Mouse (Mus musculus): ENCODE data around the gene Rd3l. TPM values are rescaled to one million over a fixed set of nuclear protein-coding genes. Genes with fewer than 3 reads are reported as not detected.

The Rd3l gene
- polyA plus RNA-seq, 1 experiment from 2014 or later, result not detected

DNA sequence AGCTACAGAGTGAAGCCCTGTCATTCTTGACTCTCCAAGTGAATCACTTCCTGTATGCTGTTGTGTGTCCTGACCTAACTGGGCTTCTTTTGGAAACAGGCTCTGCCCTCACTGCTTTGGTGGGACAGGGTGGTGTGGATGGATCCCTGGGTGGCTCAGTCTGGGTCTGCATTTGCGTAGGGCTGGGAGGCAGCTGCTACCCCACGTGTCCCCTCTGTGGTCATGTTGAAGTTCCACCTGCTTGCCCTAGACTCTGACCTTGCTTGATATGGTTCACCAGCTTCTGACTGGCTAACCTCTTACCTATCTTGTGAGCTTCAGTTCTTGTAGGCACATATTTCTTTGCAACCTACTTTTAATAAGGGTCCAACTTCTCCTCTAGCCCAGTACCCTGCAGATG lies 14.0 kb upstream of the Rd3l start:
- no peak for ATAC-seq (ENCODE audit: insufficient read depth, low FRiP score, low read depth)
- Histone ChIP-seq H3K4me1 (no peaks in the 10 kb centered on the region), H3K36me3 (no peaks in the 10 kb centered on the region), H3K4me2 (no peak overlapping the region), H3K9me3 (no peaks in the 10 kb centered on the region), H3K4me3 (replicated peaks) (no peak overlapping the region), H3K9ac (no peak overlapping the region), H3K27me3 (replicated peaks) (no peaks in the 10 kb centered on the region), H3K27ac (no peak overlapping the region)
- WGBS, result 93% methylated on average over 2 of the region's 2 CpGs

DNA sequence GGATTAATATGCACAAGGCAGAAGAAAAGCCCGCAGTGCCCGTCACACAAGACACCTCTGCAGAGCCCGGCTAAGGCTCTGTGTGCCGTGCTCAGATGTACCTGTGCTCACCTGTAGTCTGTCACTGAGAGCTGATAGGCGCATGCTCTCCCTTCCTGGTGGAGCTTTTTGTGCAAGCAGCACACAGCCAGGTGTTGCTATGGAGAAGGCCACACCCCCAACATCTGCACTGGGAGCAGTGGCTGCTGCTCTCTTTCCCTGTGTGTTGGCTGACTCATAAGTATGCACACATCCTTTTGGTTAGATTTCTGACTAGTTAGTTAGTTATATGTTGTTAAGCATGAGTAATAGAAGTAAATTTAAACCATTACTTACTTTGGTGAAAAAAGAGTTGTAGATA lies 11.5 kb upstream of the Rd3l start:
- WGBS, result 85% methylated on average over 5 of the region's 5 CpGs
- no peaks in the 10 kb centered on the region for H3K9me3 ChIP-seq

DNA sequence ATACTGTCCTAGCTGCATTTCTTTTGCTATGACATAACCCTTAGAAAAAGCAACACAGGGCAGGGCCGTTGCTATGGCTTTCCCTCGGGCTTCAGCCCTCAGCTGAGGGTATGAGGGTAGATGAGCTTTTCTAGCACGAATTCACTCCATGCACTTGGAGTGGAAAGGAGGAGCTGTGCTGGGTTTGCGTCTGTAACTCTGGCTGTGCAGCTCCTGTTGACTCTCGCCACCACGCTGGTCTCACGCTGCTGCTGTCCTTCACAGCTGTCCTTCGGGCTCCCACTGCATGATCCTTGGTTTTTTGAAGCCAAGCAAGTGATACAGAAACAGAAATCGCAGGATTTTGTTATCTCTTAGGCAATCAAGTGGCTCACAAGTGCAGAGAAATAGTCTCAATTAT lies 5.6 kb upstream of the Rd3l start:
- ATAC-seq (ENCODE audit: insufficient read depth, low FRiP score, low read depth), result no peak
- Histone ChIP-seq H3K4me3 (replicated peaks) (no peak overlapping the region), H3K4me1 (no peaks in the 10 kb centered on the region), H3K27ac (no peak overlapping the region), H3K27me3 (replicated peaks) (no peaks in the 10 kb centered on the region), H3K9ac (no peak overlapping the region), H3K36me3 (no peaks in the 10 kb centered on the region), H3K9me3 (no peaks in the 10 kb centered on the region), H3K4me2 (no peak overlapping the region)
- WGBS, result 45% methylated on average over 9 of the region's 9 CpGs

More for the DNA sequence above, 11.5 kb upstream of the Rd3l start:
- no peaks in the 10 kb centered on the region for H3K27me3 ChIP-seq (replicated peaks)
- no peaks in the 10 kb centered on the region for H3K4me1 ChIP-seq
- no peak overlapping the region for H3K9ac ChIP-seq
- H3K36me3 ChIP-seq, result no peaks in the 10 kb centered on the region
- no peak overlapping the region for H3K4me2 ChIP-seq
- H3K27ac ChIP-seq, result no peak overlapping the region
- ATAC-seq (ENCODE audit: insufficient read depth, low FRiP score, low read depth), result no peak
- H3K4me3 ChIP-seq (replicated peaks), result no peak overlapping the region

DNA sequence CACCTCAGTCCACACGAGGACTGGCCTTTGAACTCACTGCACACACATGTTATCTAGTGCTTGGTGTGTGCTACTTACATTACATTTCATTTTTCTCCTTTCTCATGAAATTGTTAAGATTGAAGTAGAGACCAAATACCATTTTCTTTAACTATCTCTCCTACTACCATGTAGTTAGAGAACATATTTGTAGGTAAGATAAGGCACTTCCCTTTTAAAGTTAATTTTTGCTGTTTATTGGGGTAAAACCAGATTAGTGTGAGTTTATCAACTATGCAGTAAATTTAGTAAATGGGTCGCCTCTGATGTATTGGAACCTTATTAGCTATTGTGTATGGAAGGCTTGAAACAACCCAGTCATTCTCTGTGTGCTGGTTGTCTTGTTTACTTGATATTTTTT lies 2.0 kb upstream of the Rd3l start:
- H3K4me3 ChIP-seq (replicated peaks), result no peak overlapping the region
- H3K4me2 ChIP-seq, result no peak overlapping the region
- WGBS, result 63% methylated on average over 2 of the region's 2 CpGs
- H3K9me3 ChIP-seq, result no peaks in the 10 kb centered on the region
- H3K4me1 ChIP-seq, result no peaks in the 10 kb centered on the region
- no peak overlapping the region for H3K27ac ChIP-seq
- H3K9ac ChIP-seq, result no peak overlapping the region
- H3K27me3 ChIP-seq (replicated peaks), result no peaks in the 10 kb centered on the region
- no peak for ATAC-seq (ENCODE audit: insufficient read depth, low FRiP score, low read depth)
- H3K36me3 ChIP-seq, result no peaks in the 10 kb centered on the region

DNA sequence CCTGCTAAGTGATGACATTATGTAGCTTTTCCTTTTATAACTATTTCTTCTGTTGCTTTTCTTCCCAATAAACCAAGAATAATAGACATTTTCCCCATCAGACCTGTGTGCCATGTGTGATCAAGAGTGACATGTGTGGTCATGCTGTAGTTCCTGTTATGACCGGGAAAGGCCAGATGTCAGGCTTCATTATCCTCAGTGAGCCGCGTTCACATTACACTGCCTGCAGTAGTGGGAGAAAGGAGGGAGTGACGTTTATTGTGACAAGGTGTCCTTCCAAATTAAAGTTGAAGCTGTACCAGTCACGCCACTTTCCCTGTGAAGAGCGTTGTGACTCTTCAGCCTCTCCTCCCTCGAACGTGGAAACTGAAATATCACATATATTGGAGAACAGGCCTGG lies 714 bp upstream of the Rd3l start:
- Histone ChIP-seq H3K27me3 (replicated peaks) (no peaks in the 10 kb centered on the region), H3K9me3 (no peaks in the 10 kb centered on the region), H3K4me1 (0 out of 2 replicates have a peak, but pooled peaks cover 7% of the 10 kb centered on the region), H3K36me3 (no peaks in the 10 kb centered on the region), H3K27ac (no peak overlapping the region), H3K4me3 (replicated peaks) (no peak overlapping the region), H3K9ac (no peak overlapping the region), H3K4me2 (no peak overlapping the region)
- ATAC-seq (ENCODE audit: insufficient read depth, low FRiP score, low read depth), result no peak
- 71% methylated on average over 8 of the region's 8 CpGs for WGBS

DNA sequence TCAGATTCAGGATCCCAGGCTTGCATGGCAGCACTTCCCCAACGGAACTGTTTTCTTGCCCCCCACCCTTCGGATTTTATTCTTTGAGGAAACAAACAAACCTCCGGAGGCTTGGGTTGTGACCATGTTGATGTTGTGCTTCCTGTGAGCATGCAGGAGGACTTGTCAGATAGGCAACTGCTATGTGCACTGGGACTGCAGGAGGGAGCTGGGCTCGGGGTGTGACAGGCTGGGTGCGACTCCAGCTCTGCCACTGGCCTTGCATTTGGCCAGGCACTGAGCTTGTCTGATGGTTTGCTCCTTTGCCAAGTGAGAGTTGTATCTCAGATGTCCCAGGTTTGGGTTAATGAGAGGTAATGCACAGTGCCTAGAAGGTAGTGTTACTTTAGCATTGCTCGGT lies 2.8 kb downstream of the Rd3l start:
- no peak overlapping the region for H3K4me2 ChIP-seq
- H3K4me3 ChIP-seq (replicated peaks), result no peak overlapping the region
- H3K36me3 ChIP-seq, result no peaks in the 10 kb centered on the region
- H3K4me1 ChIP-seq, result 0 out of 2 replicates have a peak, but pooled peaks cover 7% of the 10 kb centered on the region
- 71% methylated on average over 6 of the region's 6 CpGs for WGBS
- H3K27me3 ChIP-seq (replicated peaks), result no peaks in the 10 kb centered on the region
- ATAC-seq (ENCODE audit: insufficient read depth, low FRiP score, low read depth), result no peak
- no peaks in the 10 kb centered on the region for H3K9me3 ChIP-seq
- H3K27ac ChIP-seq, result no peak overlapping the region
- H3K9ac ChIP-seq, result no peak overlapping the region

DNA sequence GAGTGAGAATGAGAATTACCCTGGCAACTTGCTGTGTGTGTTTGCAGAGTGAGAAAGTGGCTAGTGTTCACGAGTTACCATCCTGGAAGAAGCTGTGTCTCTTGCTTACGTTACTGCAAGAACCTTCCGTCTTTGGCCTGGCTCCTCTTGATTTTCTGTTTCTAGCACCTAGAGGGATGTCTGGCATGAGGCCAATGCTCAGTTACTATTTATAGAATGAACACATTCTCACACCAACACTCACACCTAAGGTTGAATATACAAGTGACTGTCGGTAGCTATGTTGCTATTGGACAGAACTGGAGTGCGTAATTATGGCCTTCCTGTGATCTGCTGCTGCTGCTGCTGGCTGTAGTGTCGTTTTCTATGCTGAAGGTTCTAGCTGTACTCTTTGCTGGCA lies 4.0 kb downstream of the Rd3l start:
- H3K4me3 ChIP-seq (replicated peaks), result no peak overlapping the region
- ATAC-seq (ENCODE audit: insufficient read depth, low FRiP score, low read depth), result 0 out of 2 replicates have a peak, but pooled peaks have one; percentile 31
- WGBS, result 34% methylated on average over 6 of the region's 6 CpGs
- H3K27ac ChIP-seq, result peak overlapping the region; percentile 44; the same call in 1 of the 2 replicates
- no peak overlapping the region for H3K4me2 ChIP-seq
- H3K9me3 ChIP-seq, result no peaks in the 10 kb centered on the region
- H3K27me3 ChIP-seq (replicated peaks), result no peaks in the 10 kb centered on the region
- no peak overlapping the region for H3K9ac ChIP-seq
- no peaks in the 10 kb centered on the region for H3K36me3 ChIP-seq
- 0 out of 2 replicates have a peak, but pooled peaks cover 7% of the 10 kb centered on the region for H3K4me1 ChIP-seq

DNA sequence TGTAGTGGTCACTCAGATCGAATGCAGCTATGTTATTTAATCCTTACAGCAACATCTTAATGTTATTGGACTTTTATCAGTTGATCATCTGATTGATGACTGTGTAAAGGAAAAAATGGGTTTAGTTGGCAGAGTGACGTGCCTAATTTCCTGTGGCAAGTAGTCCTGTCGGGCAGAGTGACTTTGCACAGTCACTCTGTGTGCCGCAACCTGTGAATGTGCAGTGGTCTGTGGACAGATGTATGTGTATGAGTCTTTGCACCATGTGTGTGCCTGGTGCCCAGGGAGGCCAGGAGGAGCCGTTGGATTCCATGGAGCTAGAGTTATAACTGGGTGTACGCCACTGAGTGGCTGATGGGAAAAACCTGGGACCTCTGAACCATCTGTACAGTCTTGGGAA lies 6.5 kb downstream of the Rd3l start:
- no peaks in the 10 kb centered on the region for H3K9me3 ChIP-seq
- WGBS, result 75% methylated on average over 6 of the region's 6 CpGs
- H3K27me3 ChIP-seq (replicated peaks), result no peaks in the 10 kb centered on the region
- H3K9ac ChIP-seq, result no peak overlapping the region
- H3K4me2 ChIP-seq, result no peak overlapping the region
- no peak for ATAC-seq (ENCODE audit: insufficient read depth, low FRiP score, low read depth)
- no peak overlapping the region for H3K4me3 ChIP-seq (replicated peaks)
- 0 out of 2 replicates have a peak, but pooled peaks cover 7% of the 10 kb centered on the region for H3K4me1 ChIP-seq
- no peak overlapping the region for H3K27ac ChIP-seq
- no peaks in the 10 kb centered on the region for H3K36me3 ChIP-seq

DNA sequence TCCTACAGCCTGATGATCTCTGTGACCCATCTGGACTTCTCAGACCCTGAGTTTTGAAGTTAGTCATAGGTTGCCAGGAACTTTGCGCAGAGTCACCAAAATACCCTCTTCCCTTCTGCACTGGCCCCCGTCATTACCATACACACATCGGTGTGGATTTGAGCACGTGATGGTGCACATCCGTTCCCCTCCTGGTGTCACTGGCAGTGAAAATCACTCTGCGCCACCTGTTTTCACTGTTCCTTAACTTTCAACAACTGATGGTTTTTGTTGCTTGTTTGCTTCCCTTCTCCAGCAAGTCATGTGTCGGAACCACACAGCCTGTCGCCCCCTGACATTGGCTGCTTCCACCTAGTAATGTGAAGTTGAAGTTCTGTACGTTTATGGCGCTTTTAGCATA lies 8.6 kb downstream of the Rd3l start:
- Histone ChIP-seq H3K27me3 (replicated peaks) (no peaks in the 10 kb centered on the region), H3K36me3 (no peaks in the 10 kb centered on the region), H3K9me3 (no peaks in the 10 kb centered on the region), H3K27ac (no peak overlapping the region), H3K4me1 (0 out of 2 replicates have a peak, but pooled peaks cover 5% of the 10 kb centered on the region), H3K4me3 (replicated peaks) (no peak overlapping the region), H3K4me2 (no peak overlapping the region), H3K9ac (no peak overlapping the region)
- no peak for ATAC-seq (ENCODE audit: insufficient read depth, low FRiP score, low read depth)
- WGBS, result 90% methylated on average over 10 of the region's 10 CpGs

DNA sequence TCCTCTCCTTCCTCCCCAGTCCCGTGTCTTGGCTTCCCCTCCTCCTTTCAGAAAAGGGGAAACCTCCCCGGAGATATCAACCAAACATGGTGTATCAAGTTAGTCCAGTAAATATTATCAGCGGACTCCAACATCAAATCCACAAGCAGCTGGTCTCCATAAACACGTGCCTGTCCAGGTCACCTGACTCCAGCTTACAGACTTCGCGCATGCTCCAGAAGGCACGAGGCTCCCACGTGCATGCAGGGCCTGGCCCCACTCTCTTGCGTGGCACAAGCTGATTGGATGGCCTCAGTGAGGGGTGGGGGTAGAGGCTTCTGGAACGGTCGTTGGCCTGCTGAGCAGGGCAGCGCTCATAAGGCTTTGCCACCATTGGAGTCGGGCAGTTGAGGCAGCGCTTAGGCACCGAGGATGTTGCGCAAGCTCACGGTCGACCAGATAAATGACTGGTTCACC lies 9.9 kb downstream of the Rd3l start, which contains the start of gene Tdrd9:
Tdrd9 (plus strand) TSS at position 329 of the 456 bp plus-strand sequence.
- H3K4me2 ChIP-seq, result no peak within 1 kb of the TSS
- WGBS, result 81% methylated on average over 18 of the region's 18 CpGs
- H3K36me3 ChIP-seq, result no peaks in the 10 kb centered on the region
- ATAC-seq (ENCODE audit: insufficient read depth, low FRiP score, low read depth), result no peak
- no peaks in the 10 kb centered on the region for H3K9me3 ChIP-seq
- no peaks in the 10 kb centered on the region for H3K27me3 ChIP-seq (replicated peaks)
- H3K4me1 ChIP-seq, result peaks cover under 1% of the 10 kb centered on the region; the same call in 1 of the 2 replicates
- H3K27ac ChIP-seq, result no peak within 1 kb of the TSS
- no peak within 1 kb of the TSS for H3K4me3 ChIP-seq (replicated peaks)
- H3K9ac ChIP-seq, result no peak within 1 kb of the TSS

DNA sequence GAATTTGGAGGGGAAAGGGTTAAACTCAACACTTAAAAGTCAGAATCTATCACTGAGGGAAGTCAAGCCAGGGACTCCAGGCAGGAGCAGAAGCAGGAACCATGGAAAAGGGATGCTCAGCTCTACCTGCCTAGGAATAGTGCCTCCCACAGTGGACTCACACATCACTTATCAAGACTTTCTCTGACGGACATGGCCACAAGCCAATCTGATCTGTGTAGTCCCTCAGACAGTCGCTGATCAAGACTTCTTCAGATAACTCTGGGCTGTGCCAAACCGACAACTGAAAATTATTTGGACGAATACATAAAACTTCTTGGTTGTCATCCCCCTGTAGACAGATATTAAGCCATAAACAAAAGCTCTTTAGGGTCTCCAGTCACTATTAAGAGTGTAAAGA lies 11.0 kb downstream of the Rd3l start:
- Histone ChIP-seq H3K27ac (no peak overlapping the region), H3K36me3 (no peaks in the 10 kb centered on the region), H3K27me3 (replicated peaks) (no peaks in the 10 kb centered on the region), H3K4me1 (peaks cover 11% of the 10 kb centered on the region; the same call in 1 of the 2 replicates), H3K9me3 (no peaks in the 10 kb centered on the region), H3K4me3 (replicated peaks) (no peak overlapping the region), H3K4me2 (no peak overlapping the region), H3K9ac (no peak overlapping the region)
- ATAC-seq (ENCODE audit: insufficient read depth, low FRiP score, low read depth), result no peak
- 74% methylated on average over 4 of the region's 4 CpGs for WGBS

DNA sequence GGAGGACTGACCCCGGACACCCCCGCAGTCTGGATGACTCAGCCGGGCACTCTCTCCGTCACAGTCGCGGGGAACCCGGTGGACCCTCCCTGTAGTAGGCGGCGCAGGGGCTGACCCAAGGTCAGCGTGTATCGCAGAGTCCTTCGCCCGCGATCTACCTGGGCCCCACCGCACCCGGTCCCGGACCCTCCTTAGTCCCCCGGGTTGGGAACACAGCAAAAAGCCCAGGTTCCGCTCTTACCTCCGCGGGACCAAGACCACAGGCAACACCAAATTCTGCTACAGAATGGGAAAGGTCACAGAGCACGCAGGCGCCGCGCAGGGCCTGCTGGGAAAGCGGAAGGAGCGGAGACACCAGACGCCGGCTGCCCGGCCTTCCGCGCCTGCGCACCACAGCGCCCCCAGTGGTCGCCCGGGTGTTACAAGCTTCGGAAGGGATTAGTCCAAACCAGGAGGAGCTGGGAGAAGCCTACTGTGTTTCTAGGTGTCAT lies 14.4 kb downstream of the Rd3l start, which contains the start of gene Atp5mpl:
Atp5mpl (minus strand) TSS at position 295 of the 491 bp plus-strand sequence.
- peaks cover 11% of the 10 kb centered on the region; the same call in 1 of the 2 replicates for H3K4me1 ChIP-seq

More for the DNA sequence above, 14.4 kb downstream of the Rd3l start, which contains the start of gene Atp5mpl:
- Histone ChIP-seq H3K4me2 (peak within 1 kb of the TSS; percentile 70), H3K9me3 (no peaks in the 10 kb centered on the region), H3K27ac (peak within 1 kb of the TSS; percentile 74), H3K36me3 (0 out of 2 replicates have a peak, but pooled peaks cover under 1% of the 10 kb centered on the region), H3K27me3 (replicated peaks) (no peaks in the 10 kb centered on the region), H3K9ac (peak within 1 kb of the TSS; percentile 80), H3K4me3 (replicated peaks) (peak within 1 kb of the TSS; percentile 87)
- WGBS, result 0% methylated on average over 35 of the region's 37 CpGs
- peak; percentile 88 for ATAC-seq (ENCODE audit: insufficient read depth, low FRiP score, low read depth)
